Mouse (Mus musculus) ES-CJ7 (cell line): ENCODE results near the gene Atxn7.
A peak's percentile ranks its signal among the peaks of the same experiment; 100 is the strongest.

ENCODE experiments used
- DNase-seq: peaks from one replicate; pipeline ENCODE4 v3.0.0; 2011; ENCODE audit warnings: low read depth, low spot score

Gene Atxn7

GRCm38 (mm10) chr14:14120230-14121096 lies 159.2 kb downstream of the Atxn7 start, which contains the start of gene Psmd6:
Gene Psmd6 (minus strand): TSS chr14:14120984.
- DNase-seq, result peak; percentile 84
